Mouse (Mus musculus) kidney, postnatal 36 days (tissue): ENCODE data around the gene Catip.
A peak's percentile ranks its signal among the peaks of the same experiment; 100 is the strongest.

ENCODE experiments used
- DNase-seq, 2 experiments: peaks; one replicate each; pipeline ENCODE4 v3.0.0; 2021 to 2022; ENCODE audit warnings: mixed read lengths in 2 of 2

Catip gene

GRCm38 (mm10) chr1:74401015-74401702 lies 39.3 kb downstream of the Catip start:
- no peak for DNase-seq

GRCm38 (mm10) chr1:74404206-74404605 lies 42.3 kb downstream of the Catip start:
- DNase-seq = no peak

DNA sequence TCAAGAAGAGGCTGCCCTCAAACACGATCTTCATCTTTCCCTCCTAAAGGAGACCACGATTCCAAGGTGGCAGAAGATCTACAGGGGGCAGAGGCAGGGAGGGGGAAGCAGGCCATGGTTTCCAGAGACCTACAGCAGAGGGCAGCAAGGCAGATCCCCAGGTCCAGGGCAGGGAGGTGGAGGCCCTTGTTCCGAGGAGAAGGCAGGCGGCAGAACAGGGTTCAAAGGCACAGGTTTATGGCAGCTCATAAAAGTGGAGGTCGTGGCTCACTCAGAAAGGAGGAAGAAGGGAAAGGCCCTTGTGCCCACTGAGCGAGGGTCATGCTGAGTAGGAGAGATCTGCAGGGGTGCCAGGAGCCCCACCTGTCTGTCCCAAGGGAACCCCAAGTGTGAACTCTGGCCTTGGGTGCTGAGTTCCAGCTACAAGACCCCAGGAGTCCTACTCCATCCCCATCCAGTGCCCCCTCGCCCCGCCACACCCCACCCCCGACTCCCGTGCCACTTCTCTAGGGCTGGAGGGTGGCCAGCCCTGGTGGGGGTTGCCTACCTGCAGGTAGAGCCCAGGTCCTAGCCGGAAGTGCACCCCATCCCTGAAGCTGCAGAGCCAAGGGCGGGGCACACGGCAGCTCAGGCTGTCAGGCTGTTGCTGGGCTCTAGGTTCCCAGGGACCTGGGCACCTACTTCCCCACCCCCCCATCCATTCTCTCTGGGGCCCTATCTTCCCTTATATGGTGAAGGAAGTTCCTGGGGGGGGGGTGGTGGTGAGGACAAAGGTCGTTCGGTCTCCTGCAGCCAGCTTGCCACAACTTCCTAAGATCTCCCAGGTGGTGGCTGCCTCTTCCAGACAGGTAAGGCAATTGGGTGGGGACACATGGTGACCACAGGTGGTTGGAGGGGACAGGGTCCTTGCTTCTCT lies 46.9 kb downstream of the Catip start, which contains the start of gene Vil1:
Gene Vil1 (plus strand): TSS at position 788 of the 916 bp plus-strand sequence.
- DNase-seq = peak; percentile 71

- DNase-seq = no peak
Observed at GRCm38 (mm10) chr1:74411753-74412325, 49.9 kb downstream of the Catip start.

- DNase-seq = no peak
Observed at GRCm38 (mm10) chr1:74412711-74413110, 50.8 kb downstream of the Catip start.

GRCm38 (mm10) chr1:74415143-74415542 lies 53.2 kb downstream of the Catip start:
- DNase-seq = peak; percentile 66 to 77
